Mouse (Mus musculus): Measurements from ENCODE around the gene Ptms.
A peak's percentile ranks its signal among the peaks of the same experiment; 100 is the strongest.

The Ptms gene

DNA sequence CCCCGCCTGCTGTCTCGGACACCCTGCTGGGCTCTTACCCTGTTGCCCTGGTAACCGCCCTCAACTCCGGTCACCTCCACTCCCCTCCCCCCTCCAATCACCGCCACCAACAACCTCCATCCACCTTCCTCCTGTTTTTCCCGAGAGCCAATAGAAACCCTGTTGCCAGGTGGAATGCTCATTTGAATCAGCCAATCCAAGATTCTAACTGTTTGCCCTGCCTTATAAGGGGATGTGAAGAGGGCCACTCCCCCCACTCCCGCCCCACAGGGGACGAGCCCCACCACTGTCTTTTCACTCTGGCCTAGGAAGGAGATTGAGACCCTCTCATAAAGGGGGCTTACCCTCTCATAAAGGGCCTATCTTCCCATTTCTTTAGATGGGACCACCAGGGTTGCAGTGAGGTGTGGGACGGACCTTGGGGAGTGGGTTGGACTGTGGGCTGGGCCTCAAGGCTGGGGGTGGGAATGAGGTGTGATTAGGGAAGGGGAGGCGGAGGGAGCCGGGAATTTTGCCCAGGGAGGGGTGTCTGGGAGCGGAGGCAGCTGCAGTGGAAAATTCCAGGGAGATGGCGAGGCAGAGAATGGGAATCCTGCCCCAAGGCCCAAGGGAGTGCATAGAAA, at the start of gene Ptms:
Ptms (minus strand) TSS at position 409 of the 623 bp plus-strand sequence.
- DNase-seq (ENCODE audit: low read depth, low spot score), result peak; percentile 98

DNA sequence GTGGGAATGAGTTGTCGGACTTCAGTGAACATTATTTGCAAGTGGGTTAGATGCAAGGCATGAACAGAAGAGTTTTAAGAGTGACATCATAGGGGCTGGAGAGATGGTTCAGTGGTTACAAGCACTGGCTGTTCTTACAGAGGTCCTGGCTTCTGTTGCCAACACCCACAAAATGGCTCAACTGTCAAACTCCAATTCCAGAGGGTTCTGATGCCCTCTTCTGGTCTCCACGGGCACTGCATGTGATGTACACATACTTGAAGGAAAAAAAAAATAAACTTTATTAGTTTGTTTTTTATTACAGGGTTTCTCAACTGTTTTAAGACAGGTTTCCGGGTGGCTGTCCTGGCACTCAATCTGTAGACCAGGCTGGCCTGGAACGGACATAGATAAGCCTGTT, 47.9 kb upstream of the Ptms start:
- no peak for DNase-seq (ENCODE audit: low read depth, low spot score)

DNA sequence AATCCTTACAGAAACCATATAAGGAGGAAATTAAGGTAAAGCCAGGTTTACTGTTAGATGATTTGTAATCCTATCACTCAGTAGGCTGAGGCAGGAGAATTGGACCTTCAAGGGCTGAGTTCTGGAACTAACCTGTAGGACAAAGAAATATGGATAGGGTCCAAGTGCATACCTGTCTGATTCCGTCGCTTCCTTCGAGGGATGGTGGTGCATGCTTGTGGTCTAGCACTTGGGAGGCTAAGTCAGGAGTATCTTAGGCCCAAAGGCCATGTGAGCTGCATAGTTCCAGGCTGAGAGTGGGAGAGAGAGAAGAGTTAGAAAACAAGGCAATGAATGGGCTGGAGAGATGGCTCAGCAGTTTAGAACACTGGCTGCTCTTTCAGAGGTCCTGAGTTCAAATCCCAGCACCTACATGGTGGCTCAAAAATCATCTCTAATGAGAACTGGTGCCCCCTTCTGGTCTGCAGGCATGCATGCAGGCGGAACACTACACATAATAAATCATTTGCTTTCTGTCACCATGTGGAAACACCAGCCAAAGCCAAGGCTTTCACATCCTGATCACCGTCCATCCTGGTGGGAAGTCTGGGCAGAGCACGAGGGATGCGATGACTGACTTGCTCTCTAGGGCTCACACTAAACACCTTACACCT, 46.7 kb upstream of the Ptms start:
- no peak for DNase-seq (ENCODE audit: low read depth, low spot score)

DNA sequence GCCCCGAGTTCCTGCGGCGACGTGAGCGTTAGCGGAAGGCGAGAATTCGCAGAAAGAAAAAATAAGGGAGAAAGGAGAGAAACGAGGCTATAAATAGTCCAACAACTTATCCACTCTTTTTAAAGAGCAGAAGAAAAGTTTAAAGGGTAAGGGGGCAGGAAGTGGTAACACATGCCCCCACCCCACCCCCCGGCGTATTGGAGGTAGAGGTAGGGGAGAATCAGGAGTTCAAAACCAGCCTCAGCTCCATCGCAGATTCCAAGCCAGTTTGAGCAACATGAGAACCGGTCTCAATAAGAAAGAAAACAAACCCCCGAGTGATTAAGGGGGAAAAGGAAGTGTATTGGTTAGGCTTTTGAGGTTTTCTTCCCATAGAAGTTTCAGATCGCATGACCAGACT, 45.8 kb upstream of the Ptms start:
- DNase-seq (ENCODE audit: low read depth, low spot score), result no peak

DNA sequence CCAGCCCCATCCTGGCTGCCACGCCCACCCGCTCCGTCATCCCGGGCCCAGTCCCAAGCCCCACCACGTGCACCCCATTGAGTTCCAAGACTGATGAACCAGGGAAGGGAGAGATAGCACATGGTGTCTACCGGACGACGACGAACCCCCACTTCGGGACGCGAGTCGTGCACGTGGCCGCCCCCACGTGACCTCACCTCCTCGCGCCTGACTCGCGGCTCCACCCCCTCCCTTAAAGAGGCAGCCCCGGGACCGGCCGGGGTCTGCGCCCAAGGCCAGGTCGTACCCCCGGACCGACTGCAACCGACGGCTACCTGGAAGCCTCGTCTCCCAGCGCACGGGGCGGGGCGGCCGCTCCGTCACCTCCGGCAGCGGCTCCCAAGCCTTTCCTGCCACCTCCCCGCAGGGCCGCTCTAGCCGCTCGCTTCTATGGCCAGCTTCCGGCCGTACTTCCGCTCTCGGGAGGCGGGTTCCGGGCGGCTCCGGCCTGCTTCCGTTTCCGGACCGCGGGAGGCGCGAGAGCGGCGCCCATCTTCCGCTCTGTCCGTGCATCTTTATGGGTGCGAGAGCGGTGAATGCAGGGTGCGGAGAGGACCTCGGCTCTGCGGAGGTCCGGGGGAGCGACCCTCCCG, 45.3 kb upstream of the Ptms start, which contains the start of gene Cops7a:
Cops7a (minus strand) TSS at position 451 of the 632 bp plus-strand sequence.
- DNase-seq (ENCODE audit: low read depth, low spot score), result peak; percentile 88

DNA sequence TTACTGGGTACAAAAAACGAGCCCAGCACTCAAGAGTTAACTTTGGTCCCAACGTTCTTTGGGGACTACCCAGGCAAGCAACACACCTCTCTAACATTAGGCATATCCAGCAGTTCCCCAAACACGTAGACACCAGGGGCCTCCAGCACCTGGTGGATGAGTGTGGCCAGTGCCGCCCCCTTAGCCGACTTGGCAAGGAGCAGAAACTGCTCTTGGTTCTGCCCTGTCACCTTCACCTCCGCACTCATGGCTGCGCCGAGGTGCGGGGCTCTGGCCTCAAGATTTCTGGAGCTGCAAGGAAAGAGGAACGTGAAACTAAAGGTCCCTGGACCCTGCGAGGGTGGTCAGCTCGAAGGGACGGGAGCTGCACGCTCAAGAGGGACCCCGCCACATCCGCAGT, 44.7 kb upstream of the Ptms start:
- no peak for DNase-seq (ENCODE audit: low read depth, low spot score)

DNA sequence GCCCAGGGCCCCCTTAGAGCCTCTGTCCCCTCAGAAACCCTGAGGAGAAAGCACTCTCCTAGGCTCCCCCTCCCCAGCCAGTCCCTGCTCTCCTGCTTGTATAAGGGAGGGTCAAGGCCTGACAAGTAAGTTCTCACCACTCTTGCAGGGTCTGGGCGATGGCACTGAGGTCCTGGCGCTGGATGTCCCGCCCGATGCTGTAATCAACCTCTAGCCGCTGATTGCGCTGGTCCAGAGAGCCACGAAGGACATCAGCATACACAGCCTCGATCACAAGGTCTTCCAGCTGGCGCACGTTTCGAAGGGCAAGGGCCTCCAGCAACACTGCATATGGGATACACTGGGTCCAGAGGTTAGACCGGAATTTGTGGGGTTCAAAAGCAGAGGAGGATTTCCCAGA, 41.1 kb upstream of the Ptms start:
- no peak for DNase-seq (ENCODE audit: low read depth, low spot score)

DNA sequence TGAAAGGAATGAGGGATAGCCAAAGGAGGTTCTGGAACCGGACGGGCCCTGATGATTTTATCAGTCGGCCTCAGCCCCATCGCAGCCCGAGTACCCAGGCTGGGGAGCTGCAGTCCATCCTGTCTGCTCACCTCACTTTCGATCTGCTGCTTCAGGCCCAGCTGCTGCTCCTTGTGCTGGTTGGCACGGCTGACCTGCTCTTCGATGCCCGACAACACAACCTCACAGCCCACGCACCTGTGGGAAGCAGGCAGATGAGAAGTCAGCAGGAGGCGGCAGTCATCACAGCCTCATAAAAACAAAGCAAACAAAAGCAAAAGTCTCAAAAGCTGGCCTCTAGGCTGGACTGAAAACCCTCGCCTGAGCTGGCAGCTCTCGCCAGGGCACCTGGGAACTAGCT, 40.1 kb upstream of the Ptms start:
- DNase-seq (ENCODE audit: low read depth, low spot score), result no peak

DNA sequence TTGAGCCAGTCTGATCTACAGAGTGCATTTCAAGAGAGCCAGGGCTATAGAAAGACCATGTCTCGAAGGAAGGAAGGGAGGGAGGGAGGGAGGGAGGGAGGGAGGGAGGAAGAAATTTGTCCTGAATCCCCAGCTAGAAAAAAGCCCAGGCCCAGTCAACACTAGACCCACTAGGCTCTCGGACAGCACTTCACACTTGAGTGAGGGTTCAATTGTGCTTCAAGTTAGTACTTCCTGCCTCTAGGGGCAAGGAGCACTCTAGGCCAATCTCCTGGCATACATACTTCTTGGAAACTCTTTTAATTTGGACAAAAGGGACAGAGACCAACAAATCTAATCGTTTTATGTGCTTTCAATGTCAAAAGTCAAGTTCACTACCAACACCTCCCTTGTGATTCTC, 38.2 kb upstream of the Ptms start:
- DNase-seq (ENCODE audit: low read depth, low spot score), result no peak

DNA sequence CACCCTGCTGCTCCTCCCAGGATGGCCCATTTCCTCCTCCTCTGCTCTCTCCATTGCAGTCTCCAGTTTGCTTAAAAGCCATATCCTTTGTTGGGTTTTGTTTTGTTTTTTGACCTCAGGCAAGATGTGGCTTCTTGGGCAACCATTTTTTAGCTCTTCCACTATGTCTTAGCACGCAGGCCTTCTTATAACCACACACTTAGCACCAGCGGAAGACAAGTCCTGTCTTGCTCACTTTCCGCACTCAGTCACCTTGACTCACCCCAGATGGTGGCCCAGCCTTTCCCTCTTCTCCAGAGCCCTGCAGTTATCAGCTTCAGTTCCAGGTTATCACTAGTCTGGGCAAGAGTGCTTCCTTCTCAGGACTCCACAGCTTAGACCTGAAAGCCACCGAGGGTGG, 35.3 kb upstream of the Ptms start:
- DNase-seq (ENCODE audit: low read depth, low spot score), result no peak

DNA sequence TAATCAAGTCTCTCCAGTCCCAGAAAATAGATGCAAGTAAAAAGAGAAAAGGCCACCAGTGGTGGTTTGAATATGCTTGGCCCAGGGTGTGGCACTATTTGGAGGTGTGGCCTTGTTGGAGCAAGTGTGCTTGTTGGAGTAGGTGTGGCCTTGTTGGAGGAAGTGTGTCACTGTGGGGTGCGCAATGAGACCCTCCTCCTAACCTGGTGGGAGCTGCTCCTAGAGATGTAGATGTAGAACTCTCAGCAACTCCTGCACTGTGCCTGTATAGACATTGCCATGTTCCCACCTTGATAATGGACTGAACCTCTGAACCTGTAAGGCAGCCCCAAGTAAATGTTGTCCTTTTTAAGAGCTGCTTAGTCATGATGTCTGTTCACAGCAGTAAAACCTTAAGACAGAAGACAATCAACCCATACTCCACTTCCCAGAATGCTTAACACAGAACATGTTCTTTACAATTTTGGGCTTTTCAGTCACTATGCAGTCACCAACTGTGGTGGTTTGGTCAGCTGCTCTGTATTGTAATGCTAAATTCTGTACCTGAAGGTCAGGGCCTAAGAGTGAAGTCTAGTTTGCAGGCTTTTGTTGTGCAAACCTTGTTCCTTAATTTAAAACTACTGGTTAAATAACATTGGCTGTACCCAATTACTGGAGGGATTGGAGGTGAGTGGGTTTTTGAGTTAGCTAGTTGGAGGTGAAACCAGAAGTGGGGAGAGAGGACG, 34.2 kb upstream of the Ptms start:
- no peak for DNase-seq (ENCODE audit: low read depth, low spot score)

DNA sequence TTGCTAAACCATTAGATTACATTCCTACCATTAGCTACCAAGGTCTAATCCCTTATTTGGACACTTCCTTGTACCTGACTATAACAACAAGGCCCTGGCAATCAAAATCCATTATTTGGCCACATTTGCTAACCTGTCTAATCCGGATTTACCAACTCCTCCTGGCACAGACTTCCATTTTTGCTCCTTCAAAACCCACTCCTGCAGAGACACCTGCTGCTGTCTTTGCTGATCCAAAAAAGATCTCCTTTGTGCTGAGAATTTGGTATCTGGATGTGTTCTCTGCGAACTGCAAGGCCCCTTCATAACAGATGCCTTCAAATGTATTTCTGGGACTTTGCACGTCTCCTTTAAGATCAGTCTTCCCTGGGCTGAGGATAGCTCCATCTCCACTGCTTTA, 23.6 kb upstream of the Ptms start:
- no peak for DNase-seq (ENCODE audit: low read depth, low spot score)

DNA sequence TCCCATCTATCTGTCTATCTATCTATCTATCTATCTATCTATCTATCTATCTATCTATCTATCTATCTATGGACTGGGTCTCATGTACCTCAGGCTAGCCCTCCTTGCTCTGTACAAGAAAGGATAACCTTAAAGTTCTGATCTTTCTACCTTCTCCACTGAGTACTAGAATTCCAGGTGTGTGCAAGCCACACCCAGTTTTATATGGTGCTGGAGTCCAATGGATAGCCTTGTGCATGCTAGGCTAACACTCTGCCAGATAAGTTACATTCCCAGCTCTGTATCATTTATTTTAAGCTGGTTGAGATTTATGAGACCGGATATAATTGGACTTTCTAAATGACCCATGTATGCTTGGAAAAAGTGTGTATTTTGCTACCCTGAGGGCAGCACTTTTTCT, 21.8 kb upstream of the Ptms start:
- no peak for DNase-seq (ENCODE audit: low read depth, low spot score)

DNA sequence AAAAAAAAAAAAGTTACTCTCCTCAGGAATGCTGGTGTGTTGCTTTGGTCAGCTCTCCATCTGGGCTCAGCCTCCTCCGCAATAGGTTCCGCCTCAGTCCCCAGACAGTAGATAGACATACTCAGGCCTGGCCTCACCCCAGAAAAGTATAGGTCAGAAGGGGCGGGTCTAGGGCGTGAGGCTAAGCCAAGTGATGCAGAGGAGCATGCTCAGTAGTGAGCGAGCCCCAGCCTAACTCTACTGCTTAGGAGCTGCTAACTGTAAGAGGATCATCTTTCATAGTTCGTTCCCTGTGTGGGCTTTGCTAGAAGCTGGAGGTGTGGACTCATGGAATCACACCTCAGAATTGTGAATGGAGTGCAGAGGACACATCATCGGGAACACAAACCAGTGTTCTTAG, 18.7 kb upstream of the Ptms start:
- DNase-seq (ENCODE audit: low read depth, low spot score), result no peak

DNA sequence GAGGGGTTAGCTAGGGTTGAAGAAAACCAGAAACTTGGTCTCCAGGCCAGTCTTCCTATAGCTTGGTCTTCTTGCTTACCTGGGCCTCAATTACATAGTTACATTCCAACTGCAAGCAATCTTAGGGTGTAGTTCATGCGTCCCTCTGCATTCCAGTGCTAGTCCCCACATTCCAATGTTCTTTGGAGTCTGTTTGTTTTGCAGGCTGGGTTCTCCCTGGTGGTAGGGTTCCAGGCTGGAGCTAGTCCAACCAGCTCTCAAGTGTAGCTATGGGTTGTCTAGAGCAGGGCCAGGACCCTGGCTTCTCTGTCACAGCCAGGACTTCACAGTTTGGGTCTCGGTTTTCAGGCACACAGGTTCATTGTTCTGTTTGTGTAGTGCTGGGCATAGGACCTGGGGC, 17.6 kb upstream of the Ptms start:
- no peak for DNase-seq (ENCODE audit: low read depth, low spot score)

DNA sequence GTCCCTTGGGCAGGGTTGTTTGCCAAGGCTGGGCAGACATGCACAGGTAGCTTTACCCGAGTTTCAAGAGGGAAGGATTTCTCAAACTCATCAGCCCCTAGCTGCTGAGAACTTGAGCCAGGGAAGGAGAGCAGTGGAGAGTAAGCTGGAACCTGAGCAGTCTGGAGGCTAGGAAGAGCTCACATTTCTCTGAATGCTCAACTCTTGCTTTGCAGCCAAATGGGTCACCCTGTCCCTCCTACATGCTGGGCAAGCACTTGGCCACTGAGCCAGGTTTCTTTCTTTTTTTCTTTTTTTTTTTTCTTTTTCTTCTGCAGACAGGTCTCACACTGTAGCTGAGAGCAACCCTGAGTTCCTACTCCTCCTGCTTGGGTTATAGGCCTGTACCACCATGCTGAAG, 16.8 kb upstream of the Ptms start:
- DNase-seq (ENCODE audit: low read depth, low spot score), result no peak

DNA sequence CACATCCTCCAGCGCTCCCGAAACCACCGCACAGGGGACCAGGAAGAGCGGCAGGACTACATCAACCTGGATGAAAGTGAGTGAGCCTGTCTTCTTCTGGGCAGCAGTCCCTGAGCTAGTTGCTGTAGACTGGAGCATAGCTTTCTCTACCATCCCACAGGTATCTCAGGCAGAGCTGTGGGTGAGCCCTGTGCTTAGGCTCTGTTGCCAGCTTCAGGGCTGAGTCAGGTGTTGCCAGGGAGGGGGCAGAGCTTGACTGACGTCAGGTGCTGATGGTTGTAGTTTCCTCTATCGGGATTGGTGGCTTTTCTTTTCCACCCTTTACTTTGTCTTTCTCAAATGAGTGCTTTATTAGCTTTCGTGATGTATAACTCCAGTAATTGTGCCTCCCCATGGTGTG, 14.8 kb upstream of the Ptms start:
- no peak for DNase-seq (ENCODE audit: low read depth, low spot score)

DNA sequence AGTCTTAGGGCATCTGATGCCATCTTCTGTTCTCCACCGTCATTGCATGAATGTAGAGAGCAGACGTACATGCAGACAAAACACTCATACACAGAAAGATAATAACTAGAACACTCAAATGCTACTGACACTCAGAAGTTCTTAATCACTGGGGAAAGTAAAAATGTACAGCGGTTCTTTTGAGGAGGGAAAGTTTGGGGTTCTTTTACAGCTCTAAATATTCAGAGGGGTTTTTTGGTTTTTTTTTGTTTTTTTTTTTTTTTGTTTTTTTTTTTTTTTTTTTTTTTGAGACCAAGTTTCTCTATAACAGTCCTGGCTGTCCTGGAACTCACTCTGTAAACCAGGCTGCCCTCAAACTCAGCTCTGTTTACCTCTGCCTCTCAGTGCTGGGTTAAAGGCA, 13.2 kb upstream of the Ptms start:
- DNase-seq (ENCODE audit: low read depth, low spot score), result no peak

DNA sequence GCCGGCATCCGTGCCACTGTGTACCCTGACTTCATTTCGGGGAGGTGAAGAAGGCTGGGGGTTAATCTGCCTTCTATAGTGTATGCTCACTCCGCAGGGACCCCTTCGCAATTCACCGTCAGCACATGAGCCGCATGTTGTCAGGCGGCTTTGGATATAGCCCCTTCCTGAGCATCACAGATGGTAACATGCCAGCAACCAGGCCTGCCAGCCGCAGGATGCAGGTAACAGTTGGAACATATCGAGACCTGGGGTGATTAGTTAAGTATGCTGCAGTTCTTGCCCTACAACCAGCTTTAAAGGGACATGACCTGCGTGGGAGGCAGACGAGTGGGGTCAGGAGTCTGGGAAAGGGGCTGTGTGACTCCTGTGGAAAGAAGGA, 12.4 kb upstream of the Ptms start:
- DNase-seq (ENCODE audit: low read depth, low spot score), result no peak

DNA sequence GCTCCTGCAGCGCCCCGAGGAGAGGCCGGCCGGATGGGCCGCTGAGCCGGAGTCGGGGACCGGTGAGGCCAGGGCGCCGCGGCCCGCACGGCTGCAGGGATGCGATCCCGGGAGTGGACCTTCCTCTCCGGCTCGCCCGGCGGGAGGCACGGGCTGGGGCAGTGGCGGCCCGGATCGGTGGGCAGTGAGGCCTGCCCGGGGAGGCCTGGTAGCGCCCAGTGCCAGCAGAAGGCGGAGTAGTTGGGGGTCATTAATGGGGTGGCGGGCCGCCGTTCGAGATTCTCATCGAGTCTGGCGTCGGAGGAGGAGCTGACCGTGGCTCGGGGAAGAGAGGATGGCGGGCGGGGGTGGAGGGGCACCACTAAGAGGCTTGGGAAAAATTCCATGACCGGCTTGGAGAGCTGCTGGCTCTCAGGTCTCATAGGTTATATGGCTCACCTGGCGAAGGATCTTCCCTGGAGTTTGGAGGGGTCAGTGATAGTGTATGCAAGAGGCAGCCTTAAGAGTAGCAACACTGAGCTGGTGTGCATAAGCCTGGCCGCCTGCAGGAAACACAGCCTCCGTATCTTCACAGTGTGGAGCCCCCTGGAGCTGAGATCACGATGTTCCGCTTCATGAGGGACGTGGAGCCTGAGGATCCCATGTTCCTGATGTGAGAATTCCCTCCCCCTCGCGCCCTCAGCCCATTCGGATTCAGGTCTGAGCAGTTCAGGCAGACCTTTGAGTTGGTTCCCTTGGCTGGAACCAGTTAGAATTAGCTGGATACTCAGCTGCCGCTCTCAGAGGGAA, 11.8 kb upstream of the Ptms start:
- DNase-seq (ENCODE audit: low read depth, low spot score), result no peak

DNA sequence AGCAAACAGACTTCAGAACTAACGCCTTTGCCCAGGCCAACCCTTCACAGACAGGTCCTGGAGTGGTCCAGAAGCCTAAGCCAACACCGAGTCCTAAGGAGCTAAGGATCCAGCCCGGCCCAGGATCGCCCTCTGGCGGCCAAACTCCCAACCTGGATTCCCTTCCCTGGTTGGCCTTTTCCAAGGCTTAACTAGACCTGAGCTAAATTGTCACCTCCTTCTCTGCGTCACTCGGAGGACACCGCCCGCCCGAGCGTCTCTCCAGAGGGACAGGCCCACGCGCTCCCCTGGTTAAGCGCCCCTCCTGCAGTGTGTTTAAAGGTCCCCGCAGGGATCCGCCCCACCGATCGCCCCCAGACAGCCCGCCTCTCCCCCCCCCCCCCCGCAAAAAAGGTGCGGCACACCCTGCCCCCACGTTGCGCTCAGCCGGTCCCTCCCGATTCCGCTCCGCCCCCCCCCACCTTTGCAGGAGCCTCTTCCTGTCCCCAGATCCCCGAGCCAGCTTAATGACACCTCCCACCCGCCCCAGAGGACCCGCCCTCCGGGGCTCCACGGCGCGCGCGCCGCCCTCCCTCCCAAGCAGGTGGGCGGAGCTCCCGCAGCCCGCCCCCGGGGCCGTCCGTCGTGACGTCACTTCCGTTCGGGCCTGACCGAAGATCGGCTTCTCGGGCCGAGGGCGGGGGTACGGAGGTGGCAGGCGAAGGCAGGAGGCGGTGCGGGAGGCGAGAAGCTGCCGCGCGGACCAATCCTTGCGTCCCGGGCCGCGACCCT, 11.0 kb upstream of the Ptms start, which contains the start of gene Mlf2:
Mlf2 (plus strand) TSS at position 633 of the 771 bp plus-strand sequence.
- peak; percentile 93 for DNase-seq (ENCODE audit: low read depth, low spot score)
